ENCODE assay signal across 30 mouse cellular contexts in the genomic region with DNA sequence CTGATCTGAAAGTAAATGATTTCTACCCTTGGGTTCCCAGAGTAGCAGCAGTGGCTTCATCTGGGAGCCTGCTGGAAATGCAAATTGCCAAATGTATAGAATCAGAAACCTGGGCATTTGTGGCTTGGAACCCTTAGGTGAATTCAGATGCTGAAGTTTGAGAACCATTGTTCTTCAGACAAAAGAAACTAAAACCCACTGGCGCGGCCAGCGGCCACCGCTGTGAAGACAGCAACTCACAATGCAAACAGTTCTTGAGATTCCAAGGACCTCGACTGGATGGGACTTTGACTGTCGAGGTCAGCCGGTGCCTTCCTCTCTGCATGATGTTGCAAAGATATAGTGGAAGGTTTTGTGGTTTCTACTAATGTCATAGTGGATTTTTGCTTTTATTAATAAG. TPM values are rescaled to one million over a fixed set of nuclear protein-coding genes. Genes with fewer than 3 reads are reported as not detected.
A peak's percentile ranks its signal among the peaks of the same experiment; 100 is the strongest.
DNase-seq lines count a peak whose midpoint lies in the region; ATAC-seq and TF ChIP-seq lines count a peak whose summit lies in the region.
"Had no signal": no experiment of that assay in that cellular context is flagged by ENCODE, and none has a peak within 500 bp of the region (broad histone marks: within the 10 kb centered on the region; RNA-seq: fewer than 3 reads in every experiment).

No protein-coding gene starts in this region.

- H3K27ac ChIP-seq in hindbrain, embryonic 11.5 days (ENCODE audit: low read depth, low read length) = no peak overlapping the region
- no peak overlapping the region for H3K27ac ChIP-seq in hindbrain, embryonic 14.5 days
- no peak overlapping the region for H3K27ac ChIP-seq in ES-E14 (ENCODE audit: insufficient read depth, low read depth, low read length, poor library complexity, severe bottlenecking)
- no peak overlapping the region for H3K27ac ChIP-seq in midbrain, embryonic 11.5 days (ENCODE audit: low read depth, low read length)
- H3K27ac ChIP-seq: forebrain, embryonic 13.5 days; gastrocnemius, adult 2 months; heart, adult 2 months; kidney, postnatal 0 days; liver, embryonic 12.5 days; stomach, embryonic 15.5 days had no signal

- H3K27me3 ChIP-seq in hindbrain, embryonic 11.5 days (ENCODE audit: control insufficient read depth, insufficient read depth, low read length) = no peaks in the 10 kb centered on the region
- H3K27me3 ChIP-seq in hindbrain, embryonic 14.5 days (ENCODE audit: control insufficient read depth, insufficient read depth, low read length) = no peaks in the 10 kb centered on the region
- no peaks in the 10 kb centered on the region for H3K27me3 ChIP-seq in midbrain, embryonic 11.5 days (ENCODE audit: control insufficient read depth, insufficient read depth, low read length)
- H3K27me3 ChIP-seq: forebrain, embryonic 13.5 days; heart, embryonic 12.5 days; liver, embryonic 12.5 days; megakaryocyte, embryonic 14.5 days; stomach, embryonic 15.5 days had no signal

- no peak overlapping the region for H3K4me3 ChIP-seq in hindbrain, embryonic 11.5 days (ENCODE audit: low read depth, low read length)
- H3K4me3 ChIP-seq in hindbrain, embryonic 14.5 days (replicated peaks; ENCODE audit: low read length) = no peak overlapping the region
- H3K4me3 ChIP-seq in ES-E14 (ENCODE audit: insufficient read depth in 1 of 2, low read depth in 1 of 2, low read length in 2 of 2, poor library complexity in 1 of 2, severe bottlenecking in 1 of 2) = no peak overlapping the region
- no peak overlapping the region for H3K4me3 ChIP-seq in midbrain, embryonic 11.5 days (ENCODE audit: low read depth, low read length)
- H3K4me3 ChIP-seq: forebrain, embryonic 13.5 days; gastrocnemius, adult 2 months; heart, adult 2 months; heart, embryonic 12.5 days; liver, embryonic 12.5 days; megakaryocyte, embryonic 14.5 days; stomach, embryonic 15.5 days had no signal

- 10% methylated on average over 7 of the region's 7 CpGs for WGBS in hindbrain, embryonic 11.5 days
- WGBS in hindbrain, embryonic 14.5 days = 4% methylated on average over 7 of the region's 7 CpGs
- 3% methylated on average over 7 of the region's 7 CpGs for WGBS in midbrain, embryonic 11.5 days

- peak; percentile 14 for DNase-seq in hindbrain, embryonic 11.5 days (ENCODE audit: low spot score)
- DNase-seq in hindbrain, embryonic 14.5 days (ENCODE audit: low spot score) = no peak
- no peak for DNase-seq in ES-E14 (ENCODE audit: low read depth, low spot score)
- peak; percentile 4 for DNase-seq in embryo, embryonic 9.5 days (ENCODE audit: extremely low spot score)
- DNase-seq in right cerebral cortex, postnatal 14 days = no peak
- no peak for DNase-seq in ovary, postnatal 36 days (ENCODE audit: low spot score)
- DNase-seq in midbrain, embryonic 11.5 days (ENCODE audit: low spot score, missing footprints) = no peak
- DNase-seq: adrenal gland, postnatal 14 days; cerebellum, adult 11 months; cerebellum, adult 9-11 months; gastrocnemius, adult 2 months; gastrocnemius, postnatal 36 days; heart, adult 2 months; kidney, adult 8-10 months; layer of hippocampus, postnatal 36 days; left cerebral cortex, postnatal 4 days; liver, postnatal 0 days; lung, postnatal 36 days; midbrain, embryonic 14.5 days; thymus, adult 18-20 months; thymus, postnatal 25 days had no signal

- no peaks in the 10 kb centered on the region for H3K36me3 ChIP-seq in hindbrain, embryonic 11.5 days (ENCODE audit: control insufficient read depth, insufficient read depth, low read length)
- H3K36me3 ChIP-seq in hindbrain, embryonic 14.5 days (replicated peaks; ENCODE audit: control insufficient read depth, insufficient read depth) = peaks cover 16% of the 10 kb centered on the region; the same call in 1 of the 2 replicates
- H3K36me3 ChIP-seq in ES-E14 (ENCODE audit: control insufficient read depth, insufficient read depth, low read length, poor library complexity, severe bottlenecking) = no peaks in the 10 kb centered on the region
- H3K36me3 ChIP-seq in midbrain, embryonic 11.5 days (ENCODE audit: control insufficient read depth, insufficient read depth, low read length) = no peaks in the 10 kb centered on the region
- H3K36me3 ChIP-seq: heart, embryonic 12.5 days; liver, embryonic 12.5 days; stomach, embryonic 15.5 days had no signal

- no peaks in the 10 kb centered on the region for H3K4me1 ChIP-seq in hindbrain, embryonic 11.5 days (replicated peaks; ENCODE audit: control insufficient read depth, insufficient read depth, low read length)
- no peaks in the 10 kb centered on the region for H3K4me1 ChIP-seq in hindbrain, embryonic 14.5 days (replicated peaks; ENCODE audit: control insufficient read depth, insufficient read depth, low read length)
- H3K4me1 ChIP-seq in ES-E14 (ENCODE audit: control insufficient read depth in 2 of 2, insufficient read depth in 2 of 2, low read length in 2 of 2, poor library complexity in 1 of 2) = peaks cover 1 to 12% of the 10 kb centered on the region in 2 experiments; a peak in 3 of 4 replicates
- no peaks in the 10 kb centered on the region for H3K4me1 ChIP-seq in midbrain, embryonic 11.5 days (ENCODE audit: control insufficient read depth, insufficient read depth, low read length)
- H3K4me1 ChIP-seq: forebrain, embryonic 13.5 days; heart, embryonic 12.5 days; liver, embryonic 12.5 days; megakaryocyte, embryonic 14.5 days; stomach, embryonic 15.5 days had no signal

- no peak overlapping the region for H3K4me2 ChIP-seq in hindbrain, embryonic 11.5 days (replicated peaks; ENCODE audit: low read depth, low read length)
- H3K4me2 ChIP-seq in hindbrain, embryonic 14.5 days (replicated peaks) = no peak overlapping the region
- no peak overlapping the region for H3K4me2 ChIP-seq in midbrain, embryonic 11.5 days
- H3K4me2 ChIP-seq: forebrain, embryonic 13.5 days; heart, embryonic 12.5 days; liver, embryonic 12.5 days; stomach, embryonic 15.5 days had no signal

- no peaks in the 10 kb centered on the region for H3K9me3 ChIP-seq in hindbrain, embryonic 11.5 days (ENCODE audit: control insufficient read depth, low read length)
- H3K9me3 ChIP-seq in hindbrain, embryonic 14.5 days (ENCODE audit: control insufficient read depth, low read length) = no peaks in the 10 kb centered on the region
- no peaks in the 10 kb centered on the region for H3K9me3 ChIP-seq in ES-E14 (ENCODE audit: control insufficient read depth, insufficient read depth, low read depth, low read length)
- H3K9me3 ChIP-seq in midbrain, embryonic 11.5 days (ENCODE audit: control insufficient read depth, low read length) = no peaks in the 10 kb centered on the region
- H3K9me3 ChIP-seq: forebrain, embryonic 13.5 days; heart, embryonic 12.5 days; liver, embryonic 12.5 days; megakaryocyte, embryonic 14.5 days; stomach, embryonic 15.5 days had no signal

- in situ Hi-C loops in ES-E14 (cut with MboI; ENCODE audit: low sequenced_read_pairs in 2 of 2, unreplicated experiment in 2 of 2) = no loop called here

- no peak for ATAC-seq in hindbrain, embryonic 11.5 days (ENCODE audit: low FRiP score)
- no peak for ATAC-seq in hindbrain, embryonic 14.5 days (ENCODE audit: low FRiP score)
- no peak for ATAC-seq in midbrain, embryonic 11.5 days (ENCODE audit: low FRiP score)
- ATAC-seq: forebrain, embryonic 13.5 days; intestine, embryonic 16.5 days; liver, embryonic 12.5 days; liver, postnatal 0 days had no signal

- no peak overlapping the region for H3K9ac ChIP-seq in hindbrain, embryonic 11.5 days (ENCODE audit: low read depth, low read length)
- H3K9ac ChIP-seq in hindbrain, embryonic 14.5 days = no peak overlapping the region
- no peak overlapping the region for H3K9ac ChIP-seq in ES-E14 (ENCODE audit: insufficient read depth, low read depth, low read length, poor library complexity, severe bottlenecking)
- no peak overlapping the region for H3K9ac ChIP-seq in midbrain, embryonic 11.5 days (ENCODE audit: low read length)
- H3K9ac ChIP-seq: forebrain, embryonic 13.5 days; heart, embryonic 12.5 days; liver, embryonic 12.5 days; liver, postnatal 0 days; stomach, embryonic 15.5 days had no signal

TF ChIP-seq in ES-E14, 5 proteins besides CTCF, POLR2A, EP300 and RAD21:
- TF ChIP-seq HCFC1 (IDR thresholded peaks at IDR 0.05; ENCODE audit: borderline replicate concordance, insufficient read depth, low read length) = no peak
- TF ChIP-seq CHD2 (IDR thresholded peaks at IDR 0.05; ENCODE audit: low read depth, low read length) = peak; percentile 34; the same call in 1 of the 2 replicates
TF ChIP-seq in ES-E14: peak in this region for 1.

RNA-seq across cellular contexts. Expression of a gene that starts 38.3 kb away (rescaled TPM):
- polyA plus RNA-seq in hindbrain, embryonic 11.5 days (2014; fragmentation: Nextera tagmentation; extraction: Ambion mirVana) = 16.5 and 18.8 TPM in 2 replicates
- 13.5 and 14.2 TPM in 2 replicates for polyA plus RNA-seq in hindbrain, embryonic 14.5 days (2014; fragmentation: Nextera tagmentation; extraction: Ambion mirVana)
- 2.0 and 5.3 TPM in 2 replicates for total RNA-seq in ES-E14 (2012; rRNA removed)
- polyA plus RNA-seq in midbrain, embryonic 11.5 days (2014; fragmentation: Nextera tagmentation; extraction: Ambion mirVana) = 12.3 and 14.6 TPM in 2 replicates
- total RNA-seq: hematopoietic stem cell, adult 5-6 weeks; neutrophil, adult 5-6 weeks had no signal

Comparison
In these comparisons a context has a peak if more than half of its experiments do, and no peak if none do; other contexts are left out.
1. DNase-seq: peak in hindbrain, embryonic 11.5 days (single experiment) and embryo, embryonic 9.5 days (single experiment); none in hindbrain, embryonic 14.5 days (single experiment), ES-E14 (single experiment), right cerebral cortex, postnatal 14 days (single experiment), ovary, postnatal 36 days (single experiment) and midbrain, embryonic 11.5 days (single experiment).